Mouse (Mus musculus) heart, postnatal 0 days (tissue): Measurements from ENCODE around the gene Naa38. TPM values are rescaled to one million over a fixed set of nuclear protein-coding genes. Genes with fewer than 3 reads are reported as not detected.

Source experiments
- ATAC-seq: fragments of 200-750 bp; cut with Nextera tagmentation; 2 replicates; pipeline ENCODE4 v1.8.0; 2017; ENCODE audit warnings: low read depth, moderate number of reproducible peaks, moderate library complexity; ENCODE audit not compliant: insufficient read depth
- DNase-seq: peaks from one replicate; pipeline ENCODE4 v3.0.0-alpha.2; 2016; ENCODE audit warnings: low spot score
- H3K27ac ChIP-seq: fragments of 300-500 bp; sonication (generic); 2 replicates; pipeline ENCODE4 v1.5.1; 2014; ENCODE audit warnings: low read depth, mild to moderate bottlenecking
- H3K27me3 ChIP-seq: fragments of 300-500 bp; sonication (generic); 2 replicates; pipeline ENCODE4 v1.6.1; 2014; ENCODE audit warnings: low read length, mixed read lengths; ENCODE audit not compliant: control insufficient read depth, insufficient read depth
- H3K36me3 ChIP-seq: fragments of 300-500 bp; sonication (generic); replicated peaks from 2 replicates; pipeline ENCODE4 v1.6.1; 2014; ENCODE audit warnings: low read length, mixed read lengths; ENCODE audit not compliant: control insufficient read depth, insufficient read depth
- H3K4me1 ChIP-seq: fragments of 300-500 bp; sonication (generic); 2 replicates; pipeline ENCODE4 v1.6.1; 2014; ENCODE audit warnings: antibody characterized with exemption; ENCODE audit not compliant: control insufficient read depth, insufficient read depth
- H3K4me2 ChIP-seq: fragments of 300-500 bp; sonication (generic); 2 replicates; pipeline ENCODE4 v1.6.1; 2014; ENCODE audit warnings: low read depth, mild to moderate bottlenecking, low read length, moderate library complexity
- H3K4me3 ChIP-seq: fragments of 300-500 bp; sonication (generic); 2 replicates; pipeline ENCODE4 v1.5.1; 2014; ENCODE audit warnings: low read depth, low read length
- H3K9ac ChIP-seq: fragments of 300-500 bp; sonication (generic); replicated peaks from 2 replicates; pipeline ENCODE4 v1.6.1; 2014; ENCODE audit warnings: low read depth, low read length, mixed read lengths
- H3K9me3 ChIP-seq: fragments of 300-500 bp; sonication (generic); replicated peaks from 2 replicates; pipeline ENCODE4 v1.6.1; 2016; ENCODE audit warnings: low read length; ENCODE audit not compliant: control insufficient read depth
- CTCF ChIP-seq: IDR thresholded peaks from 2 replicates; pipeline ENCODE4 v1.5.1; 2016; ENCODE audit warnings: antibody characterized with exemption, control low read depth, low read depth
- EP300 ChIP-seq: IDR thresholded peaks from 2 replicates; pipeline ENCODE4 v1.6.1; 2016; ENCODE audit warnings: antibody characterized with exemption, low read depth
- WGBS: fragments of 180-500 bp; shearing (Covaris S2); extraction: QIAGEN DNeasy Blood & Tissue Kit; methylation state at CpG from one replicate; pipeline ENCODE4 v1.1.7; 2014; 5-methylcytosine and 5-hydroxymethylcytosine counted together
- polyA plus RNA-seq: library from polyadenylated mRNA; unstranded; fragments of >200 nt; fragmentation: Nextera tagmentation; extraction: Ambion mirVana; gene quantifications from 2 replicates; pipeline ENCODE4 v1.2.1, GENCODE M21; 2015
- total RNA-seq: library from RNA; depleted of rRNA; stranded (reverse); fragments of >200 nt; gene quantifications from 2 replicates; pipeline ENCODE4 v1.2.3, GENCODE M21; 2014; ENCODE audit warnings: low replicate concordance

The Naa38 gene
- total and polyA plus RNA-seq, 2 experiments from 2014 or later, result 64.9 to 171 TPM

- Histone ChIP-seq H3K4me1 (peaks cover 25% of the 10 kb centered on the region), H3K4me3 (no peak overlapping the region), H3K9ac (no peak overlapping the region), H3K4me2 (no peak overlapping the region), H3K9me3 (no peaks in the 10 kb centered on the region), H3K27ac (peak overlapping the region; percentile 5; the same call in 1 of the 2 replicates), H3K36me3 (0 out of 2 replicates have a peak, but pooled peaks cover 6% of the 10 kb centered on the region), H3K27me3 (no peaks in the 10 kb centered on the region)
- DNase-seq (no peak), ATAC-seq (no peak)
- TF ChIP-seq CTCF (no peak), EP300 (no peak)
- WGBS, result 36% methylated on average over 9 of the region's 9 CpGs
Measured at GRCm38 (mm10) chr11:69370817-69371215, 24.5 kb upstream of the Naa38 start.

- H3K36me3 ChIP-seq, result 0 out of 2 replicates have a peak, but pooled peaks cover 6% of the 10 kb centered on the region
- ATAC-seq, result no peak
- TF ChIP-seq EP300 (no peak), CTCF (no peak)
- H3K4me1 ChIP-seq, result peaks cover 18% of the 10 kb centered on the region
- DNase-seq, result no peak
- no peak overlapping the region for H3K4me3 ChIP-seq
- no peaks in the 10 kb centered on the region for H3K9me3 ChIP-seq
- no peak overlapping the region for H3K4me2 ChIP-seq
- H3K27me3 ChIP-seq, result no peaks in the 10 kb centered on the region
- H3K27ac ChIP-seq, result no peak overlapping the region
- no peak overlapping the region for H3K9ac ChIP-seq
- WGBS, result 63% methylated on average over 12 of the region's 12 CpGs
Measured at GRCm38 (mm10) chr11:69371601-69372000, 23.7 kb upstream of the Naa38 start.

GRCm38 (mm10) chr11:69372056-69372779 lies 23.1 kb upstream of the Naa38 start:
- H3K4me3 ChIP-seq, result no peak overlapping the region
- peak overlapping the region; percentile 36 for H3K27ac ChIP-seq
- H3K36me3 ChIP-seq, result 0 out of 2 replicates have a peak, but pooled peaks cover 6% of the 10 kb centered on the region
- no peak for DNase-seq
- ATAC-seq, result no peak
- peaks cover 12% of the 10 kb centered on the region for H3K4me1 ChIP-seq
- no peak overlapping the region for H3K4me2 ChIP-seq
- 21% methylated on average over 12 of the region's 12 CpGs for WGBS
- no peaks in the 10 kb centered on the region for H3K27me3 ChIP-seq
- TF ChIP-seq EP300 (no peak), CTCF (no peak)
- no peak overlapping the region for H3K9ac ChIP-seq
- H3K9me3 ChIP-seq, result no peaks in the 10 kb centered on the region

GRCm38 (mm10) chr11:69372780-69373170 lies 22.5 kb upstream of the Naa38 start:
- no peak overlapping the region for H3K27ac ChIP-seq
- peaks cover 7% of the 10 kb centered on the region for H3K4me1 ChIP-seq
- TF ChIP-seq CTCF (peak; percentile 35; the same call in 1 of the 2 replicates), EP300 (no peak)
- no peaks in the 10 kb centered on the region for H3K9me3 ChIP-seq
- ATAC-seq, result no peak
- 56% methylated on average over 3 of the region's 3 CpGs for WGBS
- no peaks in the 10 kb centered on the region for H3K27me3 ChIP-seq
- no peak for DNase-seq
- 0 out of 2 replicates have a peak, but pooled peaks cover 6% of the 10 kb centered on the region for H3K36me3 ChIP-seq
- no peak overlapping the region for H3K9ac ChIP-seq
- H3K4me2 ChIP-seq, result no peak overlapping the region
- no peak overlapping the region for H3K4me3 ChIP-seq

GRCm38 (mm10) chr11:69373223-69373965 lies 21.9 kb upstream of the Naa38 start:
- ATAC-seq (no peak), DNase-seq (no peak)
- Histone ChIP-seq H3K36me3 (0 out of 2 replicates have a peak, but pooled peaks cover 6% of the 10 kb centered on the region), H3K4me3 (no peak overlapping the region), H3K27me3 (no peaks in the 10 kb centered on the region), H3K9me3 (no peaks in the 10 kb centered on the region), H3K4me2 (no peak overlapping the region), H3K4me1 (0 out of 2 replicates have a peak, but pooled peaks cover 3% of the 10 kb centered on the region), H3K9ac (no peak overlapping the region), H3K27ac (no peak overlapping the region)
- 91% methylated on average over 16 of the region's 16 CpGs for WGBS
- TF ChIP-seq CTCF, result no peak
- no peak for TF ChIP-seq EP300
